In the genomic region with DNA sequence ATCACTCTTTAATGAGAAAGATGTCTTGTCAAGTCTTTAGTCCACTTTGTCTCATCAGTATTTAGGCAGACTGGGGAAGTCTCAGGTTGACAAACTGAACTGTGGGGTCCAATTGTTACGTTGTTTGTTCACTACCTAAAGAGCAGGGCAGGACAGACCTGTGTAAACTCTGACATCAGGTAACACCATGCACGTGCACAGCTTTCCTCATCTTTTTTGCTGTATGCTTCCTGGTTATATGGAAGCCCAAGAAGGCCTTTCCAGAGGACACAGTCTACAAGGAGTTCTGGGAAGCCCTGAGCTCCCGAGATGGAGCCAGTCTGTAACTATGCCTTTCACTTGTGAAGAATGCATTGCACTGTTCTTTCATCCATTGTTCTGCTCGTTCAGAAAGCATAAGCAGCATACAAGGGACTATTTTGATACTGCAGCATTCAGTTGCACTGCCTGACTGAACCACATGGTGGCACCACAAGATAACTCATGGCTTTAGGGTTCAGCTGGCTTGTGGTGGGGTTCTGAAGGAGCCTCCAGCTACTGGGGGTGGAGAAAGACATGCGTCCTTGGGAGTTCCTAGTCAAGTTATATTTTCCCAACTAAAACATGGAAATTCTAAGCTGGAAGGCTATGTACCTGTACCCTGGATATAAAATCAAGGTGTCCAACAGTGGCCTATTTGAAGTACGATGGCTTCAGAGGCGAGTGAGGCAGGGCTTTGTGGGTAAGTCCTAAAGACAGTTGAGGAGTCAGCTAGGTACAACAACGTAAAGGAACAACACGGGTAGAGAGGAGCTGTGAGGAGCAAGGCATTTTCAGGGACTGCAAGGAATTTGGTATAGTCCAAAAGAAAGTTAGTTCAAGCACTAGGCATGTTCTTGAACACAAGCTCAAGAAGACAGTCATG, we compare ENCODE assay signal across 9 mouse cellular contexts. TPM values are rescaled to one million over a fixed set of nuclear protein-coding genes. Genes with fewer than 3 reads are reported as not detected.
A peak's percentile ranks its signal among the peaks of the same experiment; 100 is the strongest.
DNase-seq lines count a peak whose midpoint lies in the region; ATAC-seq and TF ChIP-seq lines count a peak whose summit lies in the region.
"Had no signal": no experiment of that assay in that cellular context is flagged by ENCODE, and none has a peak within 500 bp of the region (broad histone marks: within the 10 kb centered on the region; RNA-seq: fewer than 3 reads in every experiment).

No protein-coding gene starts in this region.

- H3K4me3 ChIP-seq in ES-Bruce4 (ENCODE audit: low read depth, low read length), result no peak overlapping the region
- H3K4me3 ChIP-seq: limb, embryonic 15.5 days had no signal

- TF ChIP-seq CTCF in ES-Bruce4 (IDR thresholded peaks at IDR 0.05; ENCODE audit: low read depth, low read length), result peak; percentile 42

- H3K27ac ChIP-seq in ES-Bruce4 (ENCODE audit: insufficient read depth, low read length), result no peak overlapping the region
- H3K27ac ChIP-seq: limb, embryonic 15.5 days had no signal

- H3K9me3 ChIP-seq in ES-Bruce4 (replicated peaks; ENCODE audit: control insufficient read depth, insufficient read depth, low read length, poor library complexity, severe bottlenecking), result no peaks in the 10 kb centered on the region
- H3K9me3 ChIP-seq: limb, embryonic 15.5 days had no signal

- H3K36me3 ChIP-seq in ES-Bruce4 (ENCODE audit: control insufficient read depth, insufficient read depth, low read length, poor library complexity, severe bottlenecking), result peaks cover 15% of the 10 kb centered on the region

- no peak for TF ChIP-seq EP300 in ES-Bruce4 (IDR thresholded peaks at IDR 0.05; ENCODE audit: insufficient read depth, low read depth, low read length)

- TF ChIP-seq POLR2A in ES-Bruce4 (IDR thresholded peaks at IDR 0.05; ENCODE audit: insufficient read depth, low read length), result no peak

- H3K9ac ChIP-seq in ES-Bruce4 (ENCODE audit: low read depth, poor library complexity, severe bottlenecking), result no peak overlapping the region
- H3K9ac ChIP-seq: limb, embryonic 15.5 days had no signal

- DNase-seq in adrenal gland, postnatal 14 days, result peak; percentile 79
- peak; percentile 54 for DNase-seq in embryo, embryonic 9.5 days (ENCODE audit: extremely low spot score)
- DNase-seq in layer of hippocampus, adult 18-20 months (ENCODE audit: low spot score in 2 of 2), result peak; percentile 74 to 94
- DNase-seq in lung, postnatal 10 days, result peak; percentile 77
- DNase-seq in right cerebral cortex, adult 18-20 months, result peak; percentile 79
- peak; percentile 50 for DNase-seq in urinary bladder, postnatal 25 days (ENCODE audit: low spot score)

- no peaks in the 10 kb centered on the region for H3K27me3 ChIP-seq in ES-Bruce4 (ENCODE audit: control insufficient read depth, insufficient read depth, low read length, poor library complexity, severe bottlenecking)
- H3K27me3 ChIP-seq: limb, embryonic 15.5 days had no signal

- ATAC-seq in granulocyte monocyte progenitor cell, adult 5-6 weeks (replicated peaks; ENCODE audit: poor library complexity, severe bottlenecking), result peak; percentile 92

- no peaks in the 10 kb centered on the region for H3K4me1 ChIP-seq in ES-Bruce4 (ENCODE audit: control insufficient read depth, insufficient read depth, low read length)
- H3K4me1 ChIP-seq: limb, embryonic 15.5 days had no signal

RNA-seq across cellular contexts. Expression of a gene that starts 25.1 kb away (rescaled TPM):
- 31.3 and 35.7 TPM in 2 replicates for polyA plus RNA-seq in ES-Bruce4 (2011; ENCODE audit: insufficient read depth, insufficient read length, low read depth, missing spikeins)
- total RNA-seq in adrenal gland, postnatal 14 days (2021), result 48.8 and 65.8 TPM in 2 replicates
- 52.5 and 87.5 TPM in 2 replicates for total RNA-seq in granulocyte monocyte progenitor cell, adult 5-6 weeks (2014; fragmentation: Nextera tagmentation)
- total RNA-seq in granulocyte monocyte progenitor cell, adult 5-6 weeks (2017), result 34.0 and 38.0 TPM in 2 replicates
- 10 to 100 TPM; 21.0 to 22.4 TPM for total RNA-seq in layer of hippocampus, adult 18-20 months (2021)

RNA-seq across cellular contexts. Expression of a gene that starts 39.5 kb away (rescaled TPM):
- polyA plus RNA-seq in ES-Bruce4 (2011; ENCODE audit: insufficient read depth, insufficient read length, low read depth, missing spikeins), result not detected in 2 replicates
- total RNA-seq in adrenal gland, postnatal 14 days (2021), result not detected in 2 replicates
- not detected in 2 replicates for total RNA-seq in granulocyte monocyte progenitor cell, adult 5-6 weeks (2014; fragmentation: Nextera tagmentation)
- total RNA-seq in granulocyte monocyte progenitor cell, adult 5-6 weeks (2017), result not detected in 2 replicates
- total RNA-seq in layer of hippocampus, adult 18-20 months (2021), result not detected
- polyA plus RNA-seq: limb, embryonic 15.5 days had no signal
